Mouse (Mus musculus) ES-E14 (cell line): ENCODE results near the gene Ssc4d. TPM values are rescaled to one million over a fixed set of nuclear protein-coding genes. Genes with fewer than 3 reads are reported as not detected.

Experiments
- DNase-seq: peaks from one replicate; pipeline ENCODE4 v3.0.0-alpha.2; 2013; ENCODE audit warnings: low read depth, low spot score
- H3K27ac ChIP-seq: 2 replicates; pipeline ENCODE4 v1.5.1; 2012; ENCODE audit warnings: low read depth, mild to moderate bottlenecking, low read length, moderate library complexity, mixed read lengths; ENCODE audit not compliant: poor library complexity, insufficient read depth, severe bottlenecking
- H3K36me3 ChIP-seq: 2 replicates; pipeline ENCODE4 v1.6.1; 2012; ENCODE audit warnings: mild to moderate bottlenecking, low read length, moderate library complexity, mixed read lengths; ENCODE audit not compliant: control insufficient read depth, poor library complexity, insufficient read depth, severe bottlenecking
- H3K4me1 ChIP-seq, 2 experiments: fragments of 150-350 bp in 1 of 2; sonication (generic) in 1 of 2; 2 replicates each; pipeline ENCODE4 v1.6.1; 2012; ENCODE audit warnings: low read length in 2 of 2, mild to moderate bottlenecking in 1 of 2, mixed read lengths in 1 of 2; ENCODE audit not compliant: control insufficient read depth in 2 of 2, insufficient read depth in 2 of 2, poor library complexity in 1 of 2
- H3K4me3 ChIP-seq, 2 experiments: fragments of 150-350 bp in 1 of 2; sonication (generic) in 1 of 2; 2 replicates each; pipeline ENCODE4 v1.5.1; 2012; ENCODE audit warnings: low read length in 2 of 2, low read depth in 1 of 2, mild to moderate bottlenecking in 1 of 2, mixed read lengths in 1 of 2; ENCODE audit not compliant: insufficient read depth in 1 of 2, poor library complexity in 1 of 2, severe bottlenecking in 1 of 2
- H3K9ac ChIP-seq: 2 replicates; pipeline ENCODE4 v1.6.1; 2012; ENCODE audit warnings: low read depth, mild to moderate bottlenecking, low read length, mixed read lengths; ENCODE audit not compliant: poor library complexity, insufficient read depth, severe bottlenecking
- H3K9me3 ChIP-seq: fragments of 150-350 bp; sonication (generic); 2 replicates; pipeline ENCODE4 v1.6.1; 2012; ENCODE audit warnings: low read depth, mild to moderate bottlenecking, low read length; ENCODE audit not compliant: control insufficient read depth, insufficient read depth
- CHD2 ChIP-seq: IDR thresholded peaks from 2 replicates; pipeline ENCODE4 v1.6.1; 2014; ENCODE audit warnings: mild to moderate bottlenecking, low read depth, low read length, inconsistent platforms
- HCFC1 ChIP-seq: IDR thresholded peaks from 2 replicates; pipeline ENCODE4 v1.6.1; 2012; ENCODE audit warnings: low read length, inconsistent platforms, borderline replicate concordance; ENCODE audit not compliant: insufficient read depth
- MAFK ChIP-seq: IDR thresholded peaks from 2 replicates; pipeline ENCODE4 v1.6.1; 2014; ENCODE audit warnings: mild to moderate bottlenecking, low read depth, low read length, inconsistent platforms; ENCODE audit not compliant: insufficient read depth
- ZC3H11A ChIP-seq: IDR thresholded peaks from 2 replicates; pipeline ENCODE4 v1.6.1; 2012; ENCODE audit warnings: low read depth, mild to moderate bottlenecking, inconsistent platforms, low read length, borderline replicate concordance
- ZNF384 ChIP-seq: IDR thresholded peaks from 2 replicates; pipeline ENCODE4 v1.6.1; 2012; ENCODE audit warnings: low read depth, low read length, inconsistent platforms
- in situ Hi-C, 2 experiments: fragments of 600-800 bp; cut with MboI; formaldehyde crosslinking; loops; one replicate each; pipeline ENCODE4 v1.15.1; 2025; ENCODE audit warnings: low sequenced_read_pairs in 2 of 2, inconsistent platforms in 1 of 2; ENCODE audit not compliant: unreplicated experiment in 2 of 2
- total RNA-seq: library from RNA; depleted of rRNA; stranded (reverse); fragments of 300-350 nt; gene quantifications from 2 replicates; pipeline ENCODE4 v1.2.3, GENCODE M21; 2012

Gene Ssc4d
- total RNA-seq, 1 experiment = 11.0 TPM

DNA sequence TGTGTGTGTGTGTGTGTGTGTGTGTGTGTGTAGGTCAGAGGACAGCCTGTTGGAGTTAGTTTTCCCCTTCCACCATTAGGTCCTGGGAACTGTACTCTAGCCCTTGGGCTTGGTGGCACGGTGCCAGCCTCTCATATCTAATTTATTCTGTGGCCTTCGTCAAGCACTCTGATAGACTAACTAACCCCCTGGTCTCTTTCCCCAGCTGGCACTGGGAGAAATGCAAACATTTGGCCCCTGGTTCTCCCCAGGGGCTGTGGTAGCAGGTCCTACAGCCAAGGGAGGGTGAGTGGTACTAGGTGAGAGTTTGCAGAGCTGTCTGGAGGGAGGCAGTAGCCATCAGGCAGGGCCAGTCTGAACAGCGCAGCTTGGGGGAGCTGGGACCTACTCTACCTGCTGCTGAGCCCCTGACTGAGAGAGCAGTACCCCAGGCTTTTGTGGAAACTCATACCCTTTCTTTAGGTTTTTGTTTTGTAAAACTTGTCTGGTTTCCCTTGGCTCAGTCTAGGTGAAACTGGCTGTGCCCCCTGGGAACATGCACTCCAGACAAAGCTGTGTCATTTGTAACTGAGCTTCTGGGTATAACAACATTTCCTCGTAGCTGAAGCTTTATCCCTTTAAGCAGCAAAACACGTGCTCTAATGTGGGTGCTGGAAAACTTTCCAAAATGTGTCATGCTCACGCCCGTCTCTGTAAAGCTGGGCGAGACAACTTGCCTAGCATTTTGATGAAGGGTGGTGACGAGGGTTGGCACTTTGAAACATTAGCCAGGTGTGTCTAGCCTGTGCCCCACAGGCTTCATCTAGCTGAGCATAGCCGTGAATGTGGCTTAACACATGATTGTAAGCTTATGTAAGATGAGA is 41.9 kb upstream of the Ssc4d start:
- DNase-seq = no peak
- peaks cover 4 to 34% of the 10 kb centered on the region in 2 experiments; a peak in 2 of 4 replicates for H3K4me1 ChIP-seq
- in situ Hi-C loops = no loop called here
- TF ChIP-seq HCFC1 (no peak), ZNF384 (no peak), ZC3H11A (no peak), MAFK (no peak), CHD2 (no peak)
- peaks cover 11% of the 10 kb centered on the region for H3K36me3 ChIP-seq
- H3K9ac ChIP-seq = peak overlapping the region; percentile 24; the same call in 1 of the 2 replicates
- H3K4me3 ChIP-seq = no peak overlapping the region
- H3K27ac ChIP-seq = no peak overlapping the region; the same call in 1 of the 2 replicates
- H3K9me3 ChIP-seq = no peaks in the 10 kb centered on the region

- in situ Hi-C loops = no loop called here
- H3K9ac ChIP-seq = peak overlapping the region; percentile 24; the same call in 1 of the 2 replicates
- no peaks in the 10 kb centered on the region for H3K9me3 ChIP-seq
- peaks cover 4 to 34% of the 10 kb centered on the region in 2 experiments; a peak in 2 of 4 replicates for H3K4me1 ChIP-seq
- H3K4me3 ChIP-seq = no peak overlapping the region
- TF ChIP-seq CHD2 (no peak), ZC3H11A (no peak), HCFC1 (no peak)
- no peak for DNase-seq
- peaks cover 12% of the 10 kb centered on the region for H3K36me3 ChIP-seq
- H3K27ac ChIP-seq = no peak overlapping the region
Measured at GRCm38 (mm10) chr5:136015586-136015985, 41.3 kb upstream of the Ssc4d start.

GRCm38 (mm10) chr5:136014877-136015276 is 40.5 kb upstream of the Ssc4d start:
- H3K9ac ChIP-seq = no peak overlapping the region
- no peaks in the 10 kb centered on the region for H3K9me3 ChIP-seq
- TF ChIP-seq CHD2 = no peak
- no peak for TF ChIP-seq MAFK
- no peak for TF ChIP-seq HCFC1
- TF ChIP-seq ZNF384 = no peak
- TF ChIP-seq ZC3H11A = no peak
- in situ Hi-C loops = no loop called here
- H3K4me3 ChIP-seq = no peak overlapping the region
- no peak overlapping the region for H3K27ac ChIP-seq
- peaks cover 4 to 34% of the 10 kb centered on the region in 2 experiments; a peak in 2 of 4 replicates for H3K4me1 ChIP-seq
- no peak for DNase-seq
- H3K36me3 ChIP-seq = peaks cover 18% of the 10 kb centered on the region

DNA sequence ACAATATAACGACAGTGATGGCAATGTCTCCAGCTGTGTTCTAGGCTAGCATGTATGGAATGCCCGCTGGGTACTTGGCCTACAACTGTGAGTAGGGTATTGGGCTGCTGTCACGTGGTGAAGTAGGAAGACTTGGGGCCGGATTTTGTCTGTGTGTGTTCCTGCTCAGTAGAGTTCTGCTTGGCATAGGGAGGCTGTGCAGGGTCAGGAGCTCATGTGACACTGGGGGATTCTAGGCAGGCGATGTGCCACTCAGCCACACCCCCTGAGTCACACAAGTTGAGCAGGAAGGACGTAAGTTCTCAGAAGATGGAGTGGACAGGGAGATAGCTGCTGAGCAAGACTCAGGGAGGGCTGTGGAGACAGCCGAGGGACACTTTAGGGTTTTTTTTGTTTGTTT is 33.4 kb upstream of the Ssc4d start:
- in situ Hi-C loops = no loop called here
- Histone ChIP-seq H3K9me3 (no peaks in the 10 kb centered on the region), H3K4me1 (peaks cover 3 to 6% of the 10 kb centered on the region in 2 experiments), H3K27ac (no peak overlapping the region), H3K36me3 (peaks cover 18% of the 10 kb centered on the region), H3K9ac (no peak overlapping the region), H3K4me3 (no peak overlapping the region)
- TF ChIP-seq MAFK (no peak), CHD2 (no peak), ZNF384 (no peak), ZC3H11A (no peak), HCFC1 (no peak)
- no peak for DNase-seq
